Mouse (Mus musculus) layer of hippocampus, adult 9-10 months (tissue): ENCODE results near the gene Sec14l3.
A peak's percentile ranks its signal among the peaks of the same experiment; 100 is the strongest.
"Not testable (repeated sequence)": the region's sequence is repeated elsewhere in the genome, so short reads cannot be mapped to it uniquely, and the experiment has no call there.

Source experiments
- DNase-seq: peaks from one replicate; pipeline ENCODE4 v3.0.0; 2022; ENCODE audit warnings: low spot score

Sec14l3 gene

DNA sequence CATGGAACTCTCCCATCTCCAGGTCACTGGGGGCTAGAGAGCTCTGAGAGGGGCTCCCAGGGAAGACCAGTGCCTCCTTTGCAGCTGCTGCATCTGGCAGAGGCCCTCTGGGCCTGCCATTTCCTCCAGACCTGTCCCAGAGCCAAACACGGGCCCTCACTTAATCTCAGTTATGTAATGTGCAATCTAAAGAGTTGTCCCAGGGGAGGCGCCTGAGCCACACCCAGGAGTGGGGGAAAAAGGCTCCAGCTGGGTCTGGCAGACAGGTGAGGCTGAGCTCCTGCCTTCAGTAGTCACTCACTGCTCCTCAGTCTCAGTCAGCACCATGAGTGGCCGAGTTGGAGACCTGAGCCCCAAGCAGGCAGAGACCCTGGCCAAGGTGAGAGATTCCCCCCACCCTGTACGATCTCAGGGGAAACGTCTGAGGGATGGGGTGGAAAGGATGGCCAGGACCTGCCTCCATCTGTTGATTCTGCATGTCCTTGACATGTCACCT, at the start of gene Sec14l3:
TSS of gene Sec14l3 (plus strand) at position 215 of the 496 bp plus-strand sequence.
- no peak for DNase-seq

DNA sequence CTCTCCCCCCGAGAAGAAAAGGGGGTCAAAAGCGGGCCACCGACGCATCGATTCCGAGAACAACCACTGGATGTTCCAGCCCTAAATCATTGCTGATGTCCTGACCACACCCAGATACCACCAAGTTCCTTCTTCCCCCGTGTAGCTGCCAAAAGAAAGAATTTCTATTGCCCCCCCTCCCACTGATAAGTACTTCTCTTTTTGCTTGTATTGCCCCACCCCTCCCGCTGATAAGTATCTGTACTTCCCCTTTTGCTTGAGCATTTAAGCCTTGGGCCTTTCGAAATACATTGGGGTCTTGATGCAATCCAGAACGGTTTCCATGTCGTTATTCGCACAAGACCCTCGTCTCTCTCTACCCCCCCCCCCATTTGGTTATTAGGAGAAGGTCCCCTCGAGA, 48.8 kb upstream of the Sec14l3 start:
- not testable (repeated sequence) for DNase-seq

DNA sequence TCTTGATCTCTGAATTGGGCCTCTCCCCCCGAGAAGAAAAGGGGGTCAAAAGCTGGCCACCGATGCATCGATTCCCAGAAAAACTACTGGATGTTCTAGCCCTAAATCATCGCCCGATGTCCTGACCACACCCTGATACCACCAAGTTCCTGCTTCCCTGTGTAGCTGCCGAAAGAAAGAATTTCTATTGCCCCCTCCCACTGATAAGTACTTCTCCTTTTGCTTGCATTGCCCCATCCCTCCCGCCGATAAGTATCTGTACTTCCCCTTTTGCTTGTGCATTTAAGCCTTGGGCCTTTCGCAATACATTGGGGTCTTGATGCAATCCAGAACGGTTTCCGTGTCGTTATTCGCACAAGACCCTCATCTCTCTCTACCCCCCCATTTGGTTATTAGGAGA, 42.5 kb upstream of the Sec14l3 start:
- not testable (repeated sequence) for DNase-seq

DNA sequence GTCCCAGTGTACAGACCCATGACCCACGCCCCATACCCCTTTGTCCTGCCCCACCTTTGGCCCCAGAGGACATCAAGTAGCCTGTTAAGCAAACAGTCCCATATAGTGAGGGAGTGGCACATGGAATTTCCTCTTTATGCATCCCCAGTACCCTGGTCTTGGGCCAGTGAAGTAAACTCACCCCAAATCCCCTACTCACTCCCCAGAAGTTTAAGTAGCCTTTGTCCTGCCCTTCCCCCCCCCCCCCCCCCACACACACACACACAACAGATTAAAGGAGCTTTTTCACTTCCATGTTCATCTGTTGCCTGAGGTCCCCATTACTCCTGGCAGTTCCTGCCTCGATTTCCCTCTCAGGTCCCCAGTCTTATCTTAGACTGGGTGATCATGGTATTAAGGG, 41.3 kb upstream of the Sec14l3 start:
- no peak for DNase-seq

DNA sequence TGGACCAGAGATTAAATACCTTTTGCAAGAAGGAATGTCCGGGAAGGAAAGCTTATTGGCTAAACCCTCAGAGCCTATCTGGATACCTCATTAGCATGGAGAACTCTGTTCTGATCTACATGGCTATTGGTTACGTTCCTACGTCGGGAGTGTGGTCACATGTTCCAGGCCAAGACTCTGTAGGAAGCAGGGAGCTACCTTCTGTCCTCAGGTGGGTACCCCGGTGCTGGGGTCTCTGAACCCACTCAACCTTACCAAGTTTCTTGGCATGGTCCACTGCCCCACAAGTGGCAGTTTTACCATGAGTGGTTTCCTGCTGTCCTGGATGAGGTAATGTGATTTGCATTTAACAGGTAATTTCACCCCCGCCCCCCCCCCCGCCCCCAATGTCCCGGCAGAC, 37.6 kb upstream of the Sec14l3 start:
- no peak for DNase-seq

DNA sequence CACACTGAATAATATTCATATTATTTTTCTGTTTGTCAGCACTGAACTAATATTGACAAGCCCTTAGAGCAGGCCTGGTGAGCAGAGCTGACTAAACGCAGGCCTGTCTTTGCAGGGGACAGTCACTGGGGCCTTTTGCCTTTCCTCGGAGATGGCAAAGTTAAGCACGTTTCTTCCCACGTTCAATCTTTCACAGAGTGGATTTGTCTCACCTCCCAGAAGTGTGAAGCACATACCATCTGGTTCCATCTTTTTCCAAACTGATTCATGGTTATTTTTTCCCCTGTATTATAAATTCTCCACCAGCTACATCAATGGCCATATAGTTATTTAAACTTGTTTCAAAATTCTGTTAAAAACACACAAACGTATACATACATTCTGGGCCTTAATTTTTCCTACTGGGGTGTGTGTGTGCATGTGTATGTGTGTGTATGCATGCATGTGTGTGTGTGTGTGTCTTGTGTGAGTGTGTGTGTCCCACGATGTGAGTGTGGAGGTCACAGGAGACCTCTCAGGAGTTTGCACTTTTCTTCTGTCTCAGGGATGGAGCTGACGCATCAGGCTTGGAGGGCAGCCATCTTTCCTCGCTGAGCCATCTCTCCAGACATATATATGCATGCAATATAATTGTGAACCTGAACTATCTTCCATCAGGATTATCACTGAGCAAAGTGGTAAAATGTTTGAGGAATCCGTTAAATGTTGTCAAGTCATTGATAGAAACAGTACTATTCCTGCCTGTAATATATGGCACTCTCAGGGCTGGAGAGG, 36.9 kb upstream of the Sec14l3 start:
- DNase-seq: no peak

DNA sequence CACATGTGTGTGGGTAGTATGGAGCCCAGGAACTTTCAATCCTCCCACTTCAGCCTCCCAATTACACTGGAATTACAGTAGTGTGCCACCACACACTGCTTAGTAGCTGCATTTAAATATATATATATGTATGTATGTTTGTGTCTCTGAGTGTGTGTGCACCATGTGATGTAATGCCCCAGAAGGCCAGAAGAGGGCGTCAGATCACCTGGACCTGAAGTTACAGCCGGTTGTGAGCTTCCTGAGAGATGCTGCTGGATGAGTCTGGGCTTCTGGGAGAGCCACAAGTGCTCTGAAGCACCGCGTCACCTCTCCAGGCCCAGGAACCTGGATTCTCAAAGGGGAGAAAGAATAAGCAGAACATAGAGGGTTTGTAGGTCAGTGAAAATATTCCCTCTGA, 35.3 kb upstream of the Sec14l3 start:
- no peak for DNase-seq

DNA sequence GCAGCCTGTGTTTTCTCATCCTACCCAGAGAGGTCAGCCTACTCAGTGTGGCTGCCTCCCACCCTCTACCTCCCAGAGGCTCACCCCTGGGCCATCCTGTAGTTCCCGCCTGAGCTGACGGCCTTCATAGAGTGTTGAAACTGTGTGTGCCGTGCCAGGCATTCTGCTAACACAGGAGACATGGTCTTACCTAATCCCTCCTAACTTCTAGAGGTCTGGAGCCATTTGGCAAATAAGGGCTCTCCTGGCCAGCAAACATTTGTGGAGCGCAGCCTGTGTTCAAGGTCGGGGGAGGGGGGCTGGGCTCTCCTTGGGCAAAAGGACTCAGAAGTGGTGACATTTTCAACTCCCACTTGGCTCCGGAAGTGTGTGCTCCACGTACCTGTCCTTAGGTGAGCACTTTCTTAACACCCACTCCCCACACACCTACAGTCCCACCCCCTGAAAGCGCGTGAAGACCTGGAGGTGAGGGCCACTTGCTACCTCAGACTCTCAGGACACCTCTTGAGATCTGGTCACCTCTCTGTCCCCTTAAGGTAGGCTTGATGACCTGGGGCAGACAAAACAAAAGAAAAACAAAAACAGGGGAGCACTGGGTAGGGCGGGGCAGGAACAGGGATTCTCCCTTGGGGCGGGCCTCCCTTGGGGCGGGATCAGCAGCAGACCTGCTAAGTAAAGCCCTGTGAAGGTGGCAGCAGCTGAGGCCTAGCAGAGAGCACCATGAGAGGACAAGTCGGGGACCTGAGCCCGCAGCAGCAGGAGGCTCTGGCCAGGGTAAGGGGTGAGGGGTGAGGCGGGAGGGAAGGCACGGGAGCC, 33.3 kb upstream of the Sec14l3 start, which contains the start of gene Sec14l4:
TSS of gene Sec14l4 (plus strand) at position 337 of the 816 bp plus-strand sequence.
- DNase-seq: no peak

DNA sequence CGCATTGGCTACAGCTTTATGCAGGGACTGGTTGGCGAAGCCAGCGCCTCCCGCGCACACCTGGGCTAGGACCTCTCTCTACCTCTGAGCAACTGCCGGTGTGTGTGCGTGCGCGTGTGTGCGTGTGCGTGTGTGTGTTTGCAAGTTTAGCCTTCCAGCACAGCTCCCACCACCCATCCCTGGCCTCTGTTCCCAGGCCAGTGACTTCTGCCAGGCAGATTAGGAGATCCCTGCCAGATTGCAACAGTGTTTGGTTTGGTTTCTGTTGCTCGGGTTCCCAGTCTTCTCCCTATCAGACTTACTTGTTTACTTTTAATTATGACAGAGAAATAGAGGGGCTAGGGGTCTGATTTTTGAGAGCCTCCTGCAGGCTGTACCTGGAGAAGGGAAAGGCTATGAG, 32.7 kb upstream of the Sec14l3 start:
- DNase-seq: no peak

DNA sequence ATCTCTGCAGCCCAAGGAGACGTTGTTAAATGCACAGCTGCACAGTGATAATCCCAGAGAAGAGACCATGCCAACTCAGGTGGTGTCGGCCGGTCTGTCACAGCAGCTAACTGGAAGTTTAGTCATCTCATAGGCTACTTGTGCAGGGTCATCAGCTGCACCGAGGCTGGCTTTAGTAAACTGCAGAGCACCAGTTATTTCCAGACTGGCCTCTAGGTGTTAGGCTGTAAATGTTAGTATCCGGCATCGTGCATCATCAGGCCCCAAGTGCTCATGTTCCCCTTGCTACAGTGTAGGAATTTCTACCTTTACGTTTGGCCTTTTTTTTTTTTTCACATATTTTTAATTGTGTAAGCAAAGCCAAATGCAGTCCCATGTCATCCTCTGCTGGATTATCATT, 31.2 kb upstream of the Sec14l3 start:
- DNase-seq: no peak

DNA sequence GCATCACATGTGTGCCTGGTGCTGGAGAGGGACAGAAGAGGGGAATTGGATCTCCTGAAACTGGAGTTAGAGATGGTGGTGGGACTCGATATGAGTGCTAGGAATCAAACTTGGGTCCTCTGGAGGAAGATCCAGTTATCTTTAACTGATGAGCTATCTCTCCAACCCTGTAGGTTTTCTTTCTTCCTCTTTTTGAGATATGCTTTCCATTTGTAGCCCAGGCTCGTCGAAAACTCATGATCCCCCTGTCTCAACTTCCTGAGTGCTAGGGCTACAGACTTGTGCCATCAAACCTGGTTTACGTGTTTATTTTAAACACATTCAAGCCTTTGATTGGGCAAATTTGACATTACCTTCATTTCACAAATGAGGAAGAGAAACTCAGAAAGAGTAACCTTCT, 30.5 kb upstream of the Sec14l3 start:
- DNase-seq: no peak

DNA sequence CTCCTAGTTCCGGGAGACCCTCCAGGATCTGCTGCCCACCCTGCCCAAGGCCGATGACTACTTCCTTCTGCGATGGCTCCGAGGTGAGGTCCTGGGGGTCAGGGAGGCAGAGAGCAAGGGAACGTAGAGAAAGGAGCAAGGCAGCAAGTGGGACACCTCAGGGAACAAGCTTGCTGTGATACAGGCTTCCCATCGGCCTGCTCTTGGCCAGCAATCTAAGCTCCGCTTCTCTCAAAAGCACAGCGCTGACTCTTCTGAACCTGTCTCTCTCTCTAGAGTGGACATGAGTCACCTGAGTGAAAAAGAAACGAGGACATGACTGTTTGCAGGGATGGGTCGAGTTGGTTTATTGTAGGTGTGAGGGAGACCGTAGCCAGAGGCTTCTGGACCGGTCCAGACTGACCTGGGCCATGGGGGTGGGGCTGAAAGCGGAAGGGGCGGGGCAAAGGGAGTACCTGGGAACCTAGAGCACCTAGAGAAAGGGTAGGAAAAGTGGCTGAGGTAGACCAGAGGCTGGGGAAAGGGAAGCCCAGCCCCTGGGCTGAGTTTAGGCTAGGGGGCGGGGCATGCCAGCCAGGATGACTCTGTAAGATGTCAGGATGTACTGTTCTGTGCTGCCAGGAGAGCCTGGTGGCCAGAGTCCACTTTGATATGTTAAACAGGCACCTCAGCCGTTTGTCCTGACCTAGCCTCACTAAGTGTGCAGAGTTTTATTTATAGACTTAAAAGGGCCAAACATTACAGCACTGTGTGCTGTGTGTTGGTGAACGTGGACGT, 29.3 kb upstream of the Sec14l3 start:
- DNase-seq: no peak

DNA sequence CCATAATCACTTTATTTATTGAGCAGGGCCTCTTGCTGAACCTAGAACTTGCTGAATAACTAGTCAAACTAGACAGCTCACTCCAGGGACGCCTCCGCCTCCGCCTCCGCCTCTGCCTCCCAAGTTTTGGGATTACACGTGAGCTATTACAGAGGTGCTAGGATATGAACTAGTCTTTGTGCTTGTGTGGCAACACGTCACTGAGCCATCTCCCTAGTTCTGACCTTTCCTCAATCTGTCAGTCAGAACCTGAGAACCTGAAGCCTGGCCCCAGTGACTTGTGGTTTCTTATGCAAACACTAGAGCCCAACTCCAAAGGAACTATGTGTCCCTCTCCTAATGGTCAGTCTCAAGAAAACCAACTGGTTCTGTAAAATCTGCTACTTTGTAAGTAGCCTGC, 28.7 kb upstream of the Sec14l3 start:
- no peak for DNase-seq

DNA sequence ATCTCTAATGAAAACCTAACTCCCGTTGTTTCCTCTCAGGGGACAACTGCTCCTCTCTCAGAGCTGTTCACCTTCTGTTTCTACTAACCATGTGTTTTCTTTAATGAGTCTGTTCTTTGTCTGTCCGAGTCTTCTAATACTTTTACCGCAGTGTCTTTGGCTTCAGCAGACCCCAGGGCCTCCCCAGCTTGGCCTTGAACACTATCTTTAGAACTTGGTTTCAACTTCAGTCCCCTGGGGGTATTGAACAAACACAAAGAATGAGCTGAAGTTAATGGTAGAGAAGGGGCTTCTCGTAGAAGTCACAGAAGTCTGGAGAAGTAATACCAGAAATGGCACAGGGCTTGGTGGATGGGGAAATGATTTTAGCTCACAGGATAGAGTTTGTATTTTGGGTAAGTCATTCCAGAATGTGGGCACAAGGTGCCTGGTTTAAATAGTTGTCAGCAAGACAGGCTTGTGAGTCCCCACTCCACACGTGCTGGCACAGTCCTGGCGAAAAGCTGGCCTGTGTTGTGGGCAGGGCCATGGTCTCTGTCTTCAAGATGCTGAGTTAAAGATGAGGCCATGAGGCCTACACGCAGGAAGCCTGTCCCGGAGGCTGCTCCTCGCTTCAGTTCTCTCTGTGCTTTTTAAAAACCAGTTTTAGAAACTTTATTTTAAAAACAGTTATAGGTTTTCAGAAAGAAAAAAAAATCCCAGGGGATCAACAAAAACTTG, 28.1 kb upstream of the Sec14l3 start:
- no peak for DNase-seq

DNA sequence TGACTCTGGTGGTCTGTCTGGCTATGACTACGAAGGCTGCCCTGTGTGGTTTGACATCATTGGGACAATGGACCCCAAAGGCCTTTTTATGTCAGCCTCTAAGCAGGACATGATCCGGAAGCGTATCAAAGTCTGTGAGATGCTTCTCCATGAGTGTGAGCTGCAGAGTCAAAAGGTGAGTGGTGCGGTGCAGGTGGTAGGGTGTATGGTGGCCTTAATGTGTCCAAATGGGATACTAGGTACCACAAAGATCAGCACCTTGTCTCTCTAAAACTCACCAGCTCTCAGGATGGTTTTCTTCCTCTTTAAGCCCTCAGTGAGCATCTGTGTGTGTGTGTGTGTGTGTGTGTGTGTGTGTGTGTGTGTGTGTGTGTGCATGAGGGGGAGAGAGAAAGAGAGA, 24.7 kb upstream of the Sec14l3 start:
- DNase-seq: no peak

DNA sequence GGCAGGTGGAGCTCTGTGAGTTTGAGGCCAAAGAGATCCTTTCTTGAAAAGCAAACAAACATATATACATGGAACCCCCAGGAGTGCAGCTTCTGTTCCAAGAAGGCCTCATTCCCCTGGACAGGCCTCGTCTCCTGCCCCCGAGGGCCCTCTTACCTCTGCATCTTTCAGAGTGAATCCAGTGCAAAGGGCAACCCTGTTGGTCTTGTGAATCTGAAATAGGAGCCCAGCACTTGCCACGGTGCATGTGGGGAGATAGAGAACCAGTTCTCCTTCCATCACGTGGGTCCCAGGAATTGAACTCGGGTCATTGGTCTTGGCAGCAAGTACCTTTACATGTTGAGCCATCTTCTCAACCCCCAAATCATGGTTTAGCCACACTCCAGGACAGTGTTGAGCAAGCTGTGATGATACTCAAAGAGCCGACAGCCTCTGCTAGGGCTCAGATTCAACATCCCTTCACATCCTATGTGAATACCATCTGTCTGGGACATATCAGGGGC, 23.5 kb upstream of the Sec14l3 start:
- no peak for DNase-seq

DNA sequence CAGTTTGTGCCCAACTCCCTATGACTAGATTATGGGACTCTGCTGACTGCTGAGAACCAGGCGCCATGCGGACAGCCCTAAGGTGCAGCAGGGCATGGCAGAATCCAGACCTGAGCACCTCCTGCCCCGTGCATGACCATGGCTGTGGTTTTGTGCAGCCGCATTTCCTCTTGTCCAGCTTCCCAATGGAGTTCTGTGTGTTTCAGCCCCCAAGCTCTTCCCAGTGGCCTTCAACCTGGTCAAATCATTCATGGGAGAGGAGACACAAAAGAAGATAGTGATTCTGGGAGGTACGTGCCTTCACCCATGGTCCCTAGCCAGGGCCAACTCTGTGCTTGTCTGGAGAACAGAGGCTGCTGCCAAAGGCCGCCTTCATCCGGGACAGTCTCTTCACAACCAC, 21.6 kb upstream of the Sec14l3 start:
- no peak for DNase-seq

DNA sequence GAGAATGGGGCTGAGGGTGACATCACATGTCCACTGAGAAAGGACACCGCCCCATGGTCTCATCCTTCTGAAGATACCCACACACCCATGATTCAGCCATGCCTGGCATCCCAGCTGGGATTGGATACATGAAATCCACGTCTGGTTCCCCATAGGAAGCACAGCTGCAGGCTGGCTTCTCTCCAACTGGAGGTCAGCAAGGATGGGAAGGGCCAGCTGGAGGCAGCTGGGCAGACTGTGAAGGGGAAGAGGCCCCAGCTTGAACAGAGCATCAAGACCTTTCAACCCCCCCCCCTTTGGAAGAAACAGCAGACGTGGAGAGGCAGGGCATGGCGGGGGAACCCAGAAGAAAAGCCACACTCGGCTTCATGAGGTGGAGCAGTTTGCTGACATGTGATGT, 18.1 kb upstream of the Sec14l3 start:
- DNase-seq: no peak

DNA sequence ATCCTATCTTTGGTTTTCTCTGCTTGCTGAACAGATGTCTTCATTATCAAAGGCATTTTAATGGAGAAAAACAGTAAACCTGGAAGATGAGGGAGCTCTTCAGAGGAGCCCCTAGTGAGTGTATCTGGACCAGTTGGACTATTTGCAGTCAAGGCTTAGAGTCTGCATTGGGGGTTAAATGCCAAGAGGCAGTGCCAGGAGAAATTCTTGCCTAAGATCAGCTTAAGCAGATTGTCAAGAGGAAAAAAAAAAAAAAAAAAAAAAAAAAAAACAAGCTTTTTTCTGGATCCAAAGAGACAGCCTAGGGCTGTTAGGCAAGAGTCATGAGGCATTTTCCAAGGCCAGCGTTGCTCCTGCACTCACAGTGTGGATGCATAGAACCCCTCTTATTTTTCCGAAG, 16.9 kb upstream of the Sec14l3 start:
- DNase-seq: no peak

DNA sequence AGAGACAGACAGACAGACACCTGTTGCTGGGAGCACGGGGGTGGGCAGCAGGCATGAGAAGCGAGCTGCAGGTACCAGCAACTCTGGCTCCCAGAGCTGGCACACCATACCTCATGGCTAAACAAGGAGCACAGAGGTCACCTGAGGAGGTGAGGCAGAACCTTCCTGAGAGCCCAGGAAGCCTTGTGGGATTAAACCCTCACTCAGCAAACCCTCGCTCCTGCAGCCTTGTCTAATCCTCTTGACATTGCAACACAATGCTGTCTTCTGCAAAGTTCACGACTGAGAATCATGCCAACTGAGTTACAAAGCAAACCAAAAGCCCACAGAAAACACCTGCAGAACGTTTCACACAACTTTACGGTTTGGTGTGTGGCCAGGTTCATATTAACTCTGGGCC, 16.2 kb upstream of the Sec14l3 start:
- no peak for DNase-seq

DNA sequence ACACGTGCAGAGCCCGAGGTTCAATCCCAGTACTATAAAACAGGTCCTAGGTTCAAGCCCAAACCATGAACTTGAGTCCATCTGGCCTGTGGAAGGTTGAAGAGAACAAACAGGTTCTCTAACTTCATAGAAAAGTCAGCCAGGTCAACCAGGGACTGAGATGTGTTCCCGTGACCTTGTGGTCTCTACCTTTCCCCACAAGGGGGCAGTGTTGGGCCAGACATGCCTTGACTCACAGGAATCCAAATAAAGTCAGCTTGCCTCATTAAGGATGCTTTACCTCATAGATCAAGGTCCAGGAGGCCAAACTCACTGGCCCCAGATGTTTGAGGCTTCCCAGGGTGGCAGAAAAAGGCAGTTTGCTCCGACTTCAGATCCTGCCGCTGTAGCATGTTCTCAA, 11.1 kb upstream of the Sec14l3 start:
- DNase-seq: peak; percentile 64
